Mouse (Mus musculus) retina, embryonic 14.5 days (tissue): ENCODE measurements around the gene Insm1.

Experiments used
- DNase-seq: peaks from one replicate; pipeline ENCODE4 v3.0.0-alpha.2; 2015; ENCODE audit warnings: low spot score

Gene Insm1

GRCm38 (mm10) chr2:146221076-146221928 is at the start of gene Insm1:
Insm1 (plus strand) TSS chr2:146221921.
- peak; percentile 87 for DNase-seq

GRCm38 (mm10) chr2:146172106-146172505 is 49.6 kb upstream of the Insm1 start:
- no peak for DNase-seq

GRCm38 (mm10) chr2:146174173-146174572 is 47.5 kb upstream of the Insm1 start:
- no peak for DNase-seq

GRCm38 (mm10) chr2:146178718-146179117 is 43.0 kb upstream of the Insm1 start:
- DNase-seq, result no peak

- peak; percentile 5 for DNase-seq
These were observed 37.6 kb upstream of the Insm1 start for GRCm38 (mm10) chr2:146183830-146184793.

GRCm38 (mm10) chr2:146196126-146196525 is 25.6 kb upstream of the Insm1 start:
- DNase-seq, result no peak

GRCm38 (mm10) chr2:146197947-146198346 is 23.8 kb upstream of the Insm1 start:
- DNase-seq, result no peak

- DNase-seq, result no peak
These were observed 10.8 kb upstream of the Insm1 start for GRCm38 (mm10) chr2:146210968-146211367.

- peak; percentile 83 for DNase-seq
These were observed 7.0 kb upstream of the Insm1 start for GRCm38 (mm10) chr2:146214715-146215114.

- no peak for DNase-seq
These were observed 5.3 kb upstream of the Insm1 start for GRCm38 (mm10) chr2:146216111-146217064.

GRCm38 (mm10) chr2:146217227-146217980 is 4.3 kb upstream of the Insm1 start:
- peak; percentile 81 for DNase-seq

- DNase-seq, result peak; percentile 78
These were observed 3.5 kb upstream of the Insm1 start for GRCm38 (mm10) chr2:146218161-146218691.

- DNase-seq, result peak; percentile 52
These were observed 2.7 kb upstream of the Insm1 start for GRCm38 (mm10) chr2:146218881-146219535.

- no peak for DNase-seq
These were observed 1.9 kb upstream of the Insm1 start for GRCm38 (mm10) chr2:146219791-146220190.

- DNase-seq, result peak; percentile 67
These were observed 1.1 kb upstream of the Insm1 start for GRCm38 (mm10) chr2:146220591-146221075.

- no peak for DNase-seq
These were observed 183 bp downstream of the Insm1 start for GRCm38 (mm10) chr2:146221929-146222278.

- DNase-seq, result peak; percentile 61
These were observed 806 bp downstream of the Insm1 start for GRCm38 (mm10) chr2:146222279-146223175.

GRCm38 (mm10) chr2:146223176-146223905 is 1.6 kb downstream of the Insm1 start:
- DNase-seq, result peak; percentile 67
